Mouse (Mus musculus) kidney, adult 2 months (tissue): ENCODE results near the gene Dock4.

Source experiments
- CTCF ChIP-seq: fragments of 200-500 bp; conservative IDR thresholded peaks from 2 replicates; pipeline ENCODE4 v1.5.1; 2011; ENCODE audit warnings: low read depth, mild to moderate bottlenecking, control low read depth, low read length, moderate library complexity, mixed read lengths; ENCODE audit not compliant: insufficient read depth, insufficient read length
- POLR2A ChIP-seq: fragments of 200-500 bp; IDR thresholded peaks from one replicate; pipeline ENCODE4 v1.6.1; 2011; ENCODE audit warnings: low read depth, low read length, control low read depth

DNA sequence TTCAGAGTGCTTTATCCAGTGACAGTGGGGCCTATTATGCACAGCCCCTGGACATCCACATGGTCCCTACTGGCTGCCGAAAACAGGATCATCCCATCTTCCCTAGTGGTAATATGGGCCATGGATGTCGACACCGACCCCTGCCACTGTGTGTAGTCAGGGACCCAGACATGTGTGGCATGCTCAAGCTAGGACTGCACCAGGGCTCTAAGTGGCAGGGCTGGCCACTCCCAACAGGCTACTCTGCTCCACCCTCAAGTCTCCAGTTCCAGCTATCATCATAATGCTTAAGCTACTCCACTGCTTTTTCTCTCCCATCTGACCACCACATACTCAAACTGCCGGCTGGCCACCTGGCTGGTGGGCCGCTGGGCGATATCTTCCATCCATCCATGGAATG lies 439.6 kb downstream of the Dock4 start:
- TF ChIP-seq CTCF (no peak), POLR2A (no peak)
